Mouse (Mus musculus) adrenal gland, postnatal 14 days (tissue): ENCODE measurements at regions not wholly inside any gene's neighbourhood (a gene's known extent, or its start where the extent isn't known, plus 50 kb on each side); places are given as distances from the start of the nearest gene placed in this dataset.
A peak's percentile ranks its signal among the peaks of the same experiment; 100 is the strongest.

Experiments used
- DNase-seq: peaks from one replicate; pipeline ENCODE4 v3.0.0; 2021; ENCODE audit warnings: mixed read lengths

DNA sequence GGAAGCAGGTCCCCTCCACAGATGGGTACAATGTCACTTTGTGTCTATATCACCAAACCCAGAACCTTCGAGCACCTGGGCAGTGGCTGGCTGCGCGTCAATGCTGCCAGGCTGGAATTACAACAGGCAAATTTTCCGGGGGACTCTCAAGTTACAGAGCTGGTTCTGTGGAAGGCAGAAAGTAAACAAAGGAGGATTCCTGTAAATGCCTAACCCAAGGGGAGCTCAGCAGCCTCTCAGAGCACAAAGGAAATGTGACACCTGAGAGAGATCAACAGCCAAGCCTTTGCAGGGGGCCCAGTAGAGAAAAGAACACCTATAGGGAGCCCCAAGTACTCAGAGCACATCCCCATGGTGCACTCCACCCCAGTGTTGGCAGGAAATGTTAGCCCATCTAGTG is 70.7 kb downstream of the Setd4 start:
- DNase-seq = no peak

DNA sequence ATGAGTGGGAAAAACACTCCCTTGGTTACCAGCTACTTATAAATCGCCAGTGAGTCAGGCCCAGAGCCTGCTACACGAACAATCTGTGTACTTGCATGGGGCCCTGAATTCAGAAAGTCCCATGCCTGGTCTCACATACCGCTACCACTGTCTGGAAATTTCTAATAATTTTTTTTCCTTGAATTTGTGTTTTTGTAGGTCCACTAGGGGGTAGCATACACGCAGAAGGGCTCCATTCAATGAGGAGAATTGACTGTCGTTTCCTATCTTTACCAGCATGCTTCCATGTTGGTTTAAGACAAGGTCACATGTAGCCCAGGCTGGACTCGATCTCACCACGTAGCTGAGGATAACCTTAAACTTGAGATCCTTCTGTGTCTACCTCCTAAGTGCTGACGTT is 71.9 kb downstream of the Setd4 start:
- no peak for DNase-seq

DNA sequence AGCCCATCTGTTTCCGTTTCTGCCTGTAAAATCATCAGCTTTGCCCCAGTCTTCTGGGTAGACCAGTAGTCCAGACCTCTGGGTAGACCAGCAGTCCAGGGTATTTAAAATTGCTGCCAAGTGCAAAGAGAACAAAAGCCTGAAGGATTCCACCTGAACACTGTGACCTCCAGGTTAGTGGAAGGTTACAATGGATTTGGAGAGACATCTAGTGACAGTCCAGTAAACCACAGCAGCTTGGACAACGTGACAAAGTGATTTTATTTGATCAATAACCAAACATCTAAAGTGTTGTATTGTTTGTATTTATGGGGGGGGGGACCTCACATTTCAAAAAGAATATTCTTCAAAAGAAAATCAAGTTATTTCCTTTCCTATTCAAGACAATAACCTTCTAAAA is 81.4 kb downstream of the Setd4 start:
- DNase-seq = no peak

DNA sequence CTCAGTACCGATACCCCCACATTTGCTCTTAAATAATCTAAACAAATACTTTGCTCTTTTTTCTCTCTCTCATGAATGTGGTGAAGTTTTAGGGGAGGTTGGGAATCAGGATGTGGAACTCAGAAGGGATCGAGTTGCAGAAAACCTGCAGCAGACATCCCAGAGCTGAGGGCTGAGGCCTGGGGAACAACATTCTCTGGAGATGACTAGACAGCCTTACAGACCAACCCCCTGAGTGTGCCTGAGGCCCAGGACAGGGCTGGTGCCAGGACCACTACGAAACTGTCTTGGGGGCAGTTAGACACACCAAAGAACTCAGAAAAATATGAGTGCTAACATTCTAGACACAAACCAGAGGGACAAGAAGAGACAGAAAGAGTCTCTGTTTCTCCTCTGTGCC is 83.4 kb downstream of the Setd4 start:
- DNase-seq = no peak

DNA sequence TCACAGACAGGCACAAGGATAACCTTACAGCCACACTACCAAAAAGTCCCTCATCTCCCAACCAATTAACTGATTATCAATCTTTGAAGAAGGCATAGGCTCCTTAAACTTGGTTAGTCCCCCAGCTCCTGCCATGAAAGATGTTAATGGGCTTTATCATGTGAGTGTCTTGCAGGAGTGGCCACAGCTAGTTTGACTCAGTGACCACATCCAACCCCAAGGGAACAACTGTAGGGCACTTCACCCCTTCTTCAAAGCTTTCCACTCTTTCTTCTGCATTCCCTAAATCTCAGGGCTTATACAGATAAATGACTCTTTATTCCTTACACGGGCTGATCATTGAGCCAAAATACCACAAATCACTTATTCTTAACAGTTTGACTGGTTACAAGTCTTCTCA is 85.2 kb downstream of the Setd4 start:
- DNase-seq = no peak

DNA sequence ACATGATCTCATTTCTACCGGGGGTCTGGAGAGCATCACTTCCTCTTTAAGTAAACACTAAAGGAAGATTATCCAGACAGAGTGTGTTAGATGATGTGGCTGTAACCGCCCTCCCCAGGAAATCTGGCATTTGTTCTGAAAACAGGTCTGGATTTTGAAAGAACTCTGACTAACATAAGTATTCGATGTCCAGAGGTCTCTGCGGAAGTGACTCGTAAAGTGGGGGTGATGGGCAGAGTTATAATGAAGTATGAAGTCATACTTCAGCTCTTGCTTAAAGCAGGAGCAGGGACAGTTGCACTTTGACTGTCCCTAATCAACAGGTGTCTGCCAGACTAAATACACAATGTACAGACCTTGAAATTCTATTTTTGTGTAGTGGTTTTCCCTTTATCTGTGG is 87.1 kb downstream of the Setd4 start:
- no peak for DNase-seq

DNA sequence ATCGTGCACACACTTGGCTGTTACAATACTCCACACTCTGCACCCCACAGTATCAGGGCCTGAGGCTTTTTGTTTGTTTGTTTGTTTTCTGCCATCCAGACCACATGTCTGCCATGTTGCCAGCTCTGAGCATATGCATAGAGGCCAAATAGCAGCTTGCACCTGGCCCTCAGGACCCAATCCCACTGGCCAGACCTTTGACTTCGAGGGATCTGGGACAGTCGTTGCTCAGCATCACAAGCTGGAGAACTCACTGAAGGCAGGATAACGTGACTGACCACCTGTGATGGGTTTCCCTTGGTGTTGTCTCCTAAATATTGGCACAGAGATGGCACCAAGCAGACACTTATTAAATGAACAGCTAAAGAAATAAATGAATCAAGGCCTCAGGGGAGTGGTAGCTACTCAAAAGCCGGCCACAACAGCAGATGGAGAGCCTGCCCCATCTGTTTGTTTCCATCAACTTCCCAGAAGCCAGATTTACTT is 88.4 kb downstream of the Setd4 start:
- no peak for DNase-seq

DNA sequence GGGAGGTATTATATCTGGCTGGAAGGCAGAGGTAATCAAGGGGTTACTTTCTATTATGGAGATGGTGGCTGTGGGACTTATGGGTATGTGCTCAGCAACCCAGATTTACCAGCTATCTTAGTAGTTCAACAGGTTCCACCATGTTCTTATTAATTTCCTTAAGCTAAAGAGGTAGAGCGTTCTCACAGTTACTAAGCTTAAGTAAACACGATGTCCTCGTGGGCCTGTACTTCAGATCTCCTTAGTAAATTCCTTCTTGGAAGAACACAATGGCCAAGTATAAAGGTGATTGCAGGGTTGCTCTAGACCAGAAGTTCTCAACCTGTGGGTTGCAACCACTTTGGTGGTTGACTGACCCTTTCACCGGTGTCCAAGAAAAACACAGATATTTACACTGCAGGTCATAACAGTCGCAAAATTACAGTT is 90.2 kb downstream of the Setd4 start:
- DNase-seq = no peak

DNA sequence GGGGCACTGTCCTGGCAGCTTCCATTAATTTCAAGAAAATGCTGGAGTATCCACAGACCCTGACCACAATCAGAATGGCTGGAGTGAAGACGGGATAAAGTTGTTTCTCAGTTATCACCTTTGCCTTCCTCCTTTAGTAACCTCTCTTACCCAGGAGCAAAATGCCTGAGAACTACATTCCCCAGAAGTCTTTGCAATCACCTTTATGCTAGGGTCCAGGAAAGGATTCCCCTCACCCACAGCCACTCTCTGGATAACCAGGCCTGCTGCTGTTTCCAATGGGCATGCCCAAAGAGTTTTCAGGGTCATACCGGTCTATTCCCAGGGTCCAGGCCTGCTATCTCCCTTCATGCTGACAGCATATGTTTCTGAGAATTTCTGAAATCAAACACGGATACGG is 91.9 kb downstream of the Setd4 start:
- no peak for DNase-seq

DNA sequence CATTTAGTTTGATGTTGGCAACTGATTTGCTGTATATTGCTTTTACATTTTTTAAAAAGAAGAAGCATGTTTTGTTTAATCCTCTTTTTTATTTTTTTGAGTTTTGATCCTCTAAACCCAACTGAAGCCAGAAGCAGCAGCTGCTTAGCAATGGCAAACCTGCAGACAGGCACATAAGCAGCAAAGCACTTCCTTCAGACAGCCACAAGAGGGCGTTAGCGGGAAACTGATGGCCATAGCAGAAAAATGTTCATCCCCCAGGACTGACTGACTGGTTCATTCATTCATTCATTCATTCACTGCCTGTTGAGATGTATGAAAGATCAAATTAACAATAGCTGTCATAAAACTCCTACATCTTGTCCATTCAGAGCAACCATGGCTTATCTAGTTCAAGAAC is 92.3 kb downstream of the Setd4 start:
- no peak for DNase-seq

DNA sequence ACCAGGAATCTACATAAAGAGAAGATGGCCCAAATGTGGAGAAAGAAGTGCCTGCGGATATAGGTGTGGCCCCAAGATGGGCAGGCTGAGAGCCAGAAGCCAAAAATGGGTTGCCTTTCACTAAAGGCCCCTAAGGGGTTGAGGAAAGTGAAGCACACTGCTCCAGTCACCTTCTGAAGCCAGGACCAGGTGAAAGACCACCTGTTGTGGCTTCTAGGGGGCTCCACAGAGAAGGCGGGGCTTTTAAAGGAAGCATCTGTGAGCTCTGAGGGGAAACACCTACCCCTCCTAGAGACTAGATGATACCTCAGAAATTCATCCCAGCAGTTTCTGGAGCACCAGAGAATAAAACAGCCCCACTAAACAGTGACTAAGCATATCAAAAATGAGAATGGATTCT is 105.1 kb downstream of the Setd4 start:
- DNase-seq = no peak

DNA sequence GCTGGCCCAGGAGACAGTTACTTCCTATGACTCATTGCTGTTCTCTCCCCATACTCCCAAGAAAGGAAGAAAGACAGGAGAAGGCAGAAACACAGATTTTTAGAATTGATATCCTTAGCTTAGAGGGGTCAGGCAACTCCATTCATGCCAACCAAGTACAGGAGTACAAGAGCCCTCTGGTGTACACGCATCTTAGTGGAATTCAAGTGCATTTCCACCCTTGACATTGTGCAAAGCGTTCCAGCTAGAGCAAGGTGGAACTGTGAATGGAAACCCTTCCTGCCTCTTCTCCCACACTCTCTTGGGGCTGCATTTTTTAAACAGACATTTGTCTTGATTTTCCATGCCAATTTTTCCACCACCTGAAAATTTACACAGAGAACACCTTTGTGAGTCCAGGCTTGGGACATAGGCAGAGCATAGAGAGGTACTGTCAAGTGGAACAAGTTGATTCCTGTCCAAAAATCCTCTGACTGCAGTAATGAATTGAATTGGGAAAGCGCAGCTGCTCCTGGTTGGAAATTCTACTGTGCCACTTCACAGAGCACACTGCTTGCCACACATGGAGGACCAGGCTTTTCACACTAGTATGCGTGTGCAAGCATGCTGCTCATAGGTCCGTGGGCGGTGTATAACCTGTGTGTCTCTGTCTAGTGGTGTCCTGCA is 110.4 kb downstream of the Setd4 start:
- DNase-seq = no peak

DNA sequence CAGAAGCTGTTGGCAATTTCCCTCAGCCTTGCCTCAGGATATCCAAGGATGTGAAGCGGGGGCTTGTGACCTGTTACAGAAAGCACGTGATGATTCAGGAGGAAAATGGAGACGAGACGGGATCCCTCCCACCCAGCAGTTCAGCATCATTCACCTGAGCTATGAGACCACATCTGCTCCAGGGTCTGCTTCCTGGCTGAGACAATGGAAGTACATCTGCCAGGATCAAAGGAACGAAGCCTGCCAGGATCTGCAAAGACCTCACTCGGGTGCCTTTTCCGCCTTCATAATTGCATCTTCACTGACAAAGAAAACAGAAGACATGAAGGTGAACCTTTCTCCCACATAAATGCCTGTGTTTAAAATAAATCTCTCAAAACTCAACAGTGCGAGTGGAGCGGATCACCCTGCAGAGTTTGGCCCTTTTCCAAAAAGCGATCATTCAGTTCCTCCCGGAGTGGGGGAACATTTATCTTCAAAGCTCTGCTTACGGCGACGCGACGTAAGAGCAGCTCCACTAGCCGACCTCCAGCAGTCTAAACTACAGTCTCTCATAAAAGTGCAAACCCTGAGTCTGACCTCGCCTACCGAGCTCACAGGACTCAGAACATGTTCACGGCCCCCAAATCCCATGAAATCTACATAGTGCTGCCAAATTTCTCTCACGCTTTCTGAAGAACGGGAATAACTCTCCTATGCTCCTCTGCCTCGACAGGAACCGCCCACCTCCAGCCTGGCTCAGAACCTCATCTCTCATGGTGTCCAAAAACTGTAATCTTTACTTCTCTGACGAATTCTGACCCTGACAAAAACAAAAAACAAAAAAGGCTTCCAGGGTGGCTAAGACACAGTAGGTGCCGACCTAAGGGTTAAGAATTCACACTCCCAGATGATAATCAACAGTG is 117.0 kb downstream of the Setd4 start:
- peak; percentile 9 for DNase-seq

DNA sequence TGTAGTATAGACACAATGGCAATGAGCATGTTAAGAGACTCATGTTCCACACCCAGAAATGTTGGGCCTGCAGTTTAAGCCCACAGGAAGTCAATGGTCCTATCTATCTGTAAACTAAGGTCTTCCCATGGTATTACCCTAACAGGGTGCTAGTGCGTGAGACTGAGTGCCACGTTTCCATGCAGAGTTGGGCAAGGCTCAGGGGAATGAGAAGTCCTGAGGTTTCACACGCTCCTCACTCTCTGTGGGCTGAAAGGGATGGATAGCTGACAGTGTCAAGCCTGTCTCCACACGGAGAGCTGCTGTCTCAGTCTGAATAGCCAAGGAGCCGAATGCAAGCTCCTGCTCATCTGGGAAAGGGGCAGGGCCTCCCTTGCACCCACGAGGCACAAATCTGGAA is 133.9 kb downstream of the Setd4 start:
- DNase-seq = no peak

DNA sequence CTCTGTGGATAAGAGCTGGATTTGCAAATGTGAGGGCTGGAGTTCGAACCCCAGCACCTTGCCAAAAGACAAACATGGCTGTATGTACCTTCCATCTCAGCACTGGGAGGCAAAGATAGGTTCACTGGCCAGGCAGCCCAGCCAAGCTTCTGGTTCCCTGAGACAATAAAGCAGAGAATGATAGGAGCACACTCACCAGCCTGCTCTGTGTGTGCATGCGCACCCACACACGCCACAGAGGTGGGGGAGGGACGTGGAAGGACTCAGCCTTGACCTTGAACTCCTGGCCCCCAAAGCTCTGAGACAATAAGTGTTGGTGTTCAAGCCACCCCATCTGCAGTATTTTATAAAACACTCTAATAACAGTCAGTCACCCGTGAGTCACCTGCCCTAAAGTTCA is 138.1 kb downstream of the Setd4 start:
- no peak for DNase-seq

DNA sequence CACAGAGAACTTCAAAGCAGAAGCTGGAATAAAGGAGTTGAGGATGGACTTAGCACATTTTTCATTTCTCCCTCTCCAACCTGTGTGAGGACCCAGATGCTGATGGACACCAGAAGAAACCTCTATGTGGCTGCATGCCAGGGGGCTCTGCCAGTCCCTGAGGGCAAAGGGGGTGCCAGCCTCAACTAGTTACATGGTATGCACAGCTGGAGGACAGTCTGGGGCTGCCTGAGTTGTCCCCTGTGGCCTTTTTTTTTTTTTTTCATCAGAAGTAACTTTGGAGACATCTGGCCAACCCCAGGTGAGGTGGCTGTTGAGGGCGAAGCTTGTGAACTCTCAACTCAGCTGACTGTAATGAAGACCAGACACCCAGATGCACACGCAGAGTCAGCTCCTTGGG is 139.0 kb downstream of the Setd4 start:
- no peak for DNase-seq

DNA sequence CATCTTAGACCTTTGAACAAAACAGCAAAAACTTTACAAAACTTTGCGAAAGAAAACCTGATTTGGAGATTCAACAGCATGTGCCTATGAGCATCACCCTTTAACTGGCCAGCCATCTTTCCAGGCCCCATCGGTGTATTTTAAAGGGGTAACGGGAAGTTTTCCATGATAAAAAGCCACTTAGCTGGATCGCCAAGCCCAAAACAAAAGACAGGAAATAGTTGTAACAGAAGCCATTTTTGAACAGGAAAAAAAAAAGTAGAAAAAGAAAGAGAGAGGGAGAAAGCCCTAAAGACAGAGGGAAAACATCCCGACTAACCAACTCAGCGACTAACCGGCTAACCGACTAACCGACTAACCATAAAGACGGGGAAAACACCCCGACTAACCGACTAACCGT is 140.5 kb downstream of the Setd4 start:
- no peak for DNase-seq

DNA sequence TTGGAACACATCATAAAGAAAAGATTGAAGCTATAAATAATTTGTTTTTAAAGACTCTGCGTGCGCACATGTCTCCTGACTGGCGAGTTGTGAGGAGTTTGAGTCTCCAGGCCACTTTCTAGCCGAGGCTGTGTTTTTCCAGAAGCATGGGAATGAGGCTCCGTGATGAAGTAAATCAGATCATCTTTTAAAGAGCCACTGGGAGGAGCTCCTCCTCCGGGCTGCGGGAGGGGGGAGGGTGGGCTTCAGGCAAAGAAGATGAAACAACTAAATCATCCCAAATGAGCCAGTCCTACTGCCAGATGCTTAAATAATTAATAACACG is 141.6 kb downstream of the Setd4 start:
- no peak for DNase-seq

DNA sequence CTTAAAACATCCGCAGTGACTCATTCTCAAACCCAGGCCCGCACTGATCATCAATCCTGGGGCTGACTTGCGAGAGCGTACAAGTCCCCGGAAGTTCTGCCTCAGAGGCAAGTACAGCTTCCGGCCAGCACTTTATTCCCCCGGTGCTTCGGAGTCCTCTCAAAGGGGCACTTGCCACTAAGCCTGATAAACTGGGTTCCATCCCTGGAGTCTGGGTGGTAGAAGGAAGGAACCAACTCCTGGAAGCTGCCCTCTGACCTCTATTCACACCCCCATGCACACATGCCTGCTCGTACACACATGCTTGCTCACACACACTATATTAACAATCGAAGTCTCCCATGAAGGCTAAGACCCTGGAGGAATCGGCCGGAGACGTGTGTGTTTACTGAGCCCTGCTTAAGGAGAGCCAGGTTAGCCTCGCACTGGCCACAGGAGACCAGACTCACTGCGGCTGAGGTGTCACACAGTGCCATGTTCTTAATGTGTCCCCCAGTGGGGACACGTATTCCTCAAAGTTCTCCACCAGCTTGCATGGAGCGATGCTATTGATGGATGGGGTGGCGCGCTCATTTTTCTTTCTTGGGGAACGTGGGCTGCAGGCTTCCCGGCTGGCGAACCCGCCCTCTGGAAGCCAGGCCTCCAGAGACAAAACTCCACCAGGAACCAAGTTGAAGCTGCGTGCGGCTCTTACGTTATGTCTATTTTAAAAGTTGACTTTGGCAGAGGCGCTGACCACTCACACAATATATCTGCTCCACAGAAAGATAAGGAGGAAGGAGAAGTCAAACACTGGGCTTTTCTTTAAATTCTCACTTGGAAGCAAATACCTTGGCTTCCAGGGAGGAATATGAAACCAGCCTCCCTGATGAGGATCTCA is 142.2 kb downstream of the Setd4 start:
- no peak for DNase-seq

DNA sequence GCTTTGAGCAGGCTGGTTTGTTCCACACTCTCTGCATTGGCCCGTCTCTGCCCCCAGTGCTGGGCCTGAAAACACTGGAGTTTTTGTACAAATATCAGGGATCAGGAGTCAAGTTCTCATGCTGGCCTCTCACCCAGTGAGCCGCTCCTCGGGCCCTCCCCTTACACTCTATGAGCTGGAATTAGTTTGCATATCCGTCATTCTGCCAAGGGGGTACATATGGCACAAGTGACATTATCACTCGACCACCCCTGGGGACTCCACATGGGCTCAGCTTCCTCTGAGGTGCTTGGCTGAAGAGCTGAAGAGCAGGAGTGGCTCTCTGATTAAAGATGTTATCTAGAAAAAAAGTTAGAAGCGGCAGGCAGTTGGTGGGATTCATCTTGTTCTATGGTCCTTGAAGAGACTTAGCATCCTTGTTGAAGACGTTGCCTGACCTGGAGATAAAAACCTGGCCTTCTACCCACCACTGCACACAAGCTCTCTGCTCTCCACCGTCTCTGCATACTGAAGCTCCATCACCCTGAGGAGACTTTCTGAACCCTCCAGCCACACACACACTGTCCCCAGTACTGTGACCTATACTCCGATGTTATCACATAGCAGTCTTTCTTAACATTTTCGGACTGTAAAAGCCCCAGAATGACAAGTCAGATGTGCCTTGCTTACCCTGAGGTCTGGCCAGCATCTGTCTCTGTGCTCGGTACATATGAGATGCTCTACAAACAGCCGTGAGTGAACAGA is 144.2 kb downstream of the Setd4 start:
- DNase-seq = no peak

DNA sequence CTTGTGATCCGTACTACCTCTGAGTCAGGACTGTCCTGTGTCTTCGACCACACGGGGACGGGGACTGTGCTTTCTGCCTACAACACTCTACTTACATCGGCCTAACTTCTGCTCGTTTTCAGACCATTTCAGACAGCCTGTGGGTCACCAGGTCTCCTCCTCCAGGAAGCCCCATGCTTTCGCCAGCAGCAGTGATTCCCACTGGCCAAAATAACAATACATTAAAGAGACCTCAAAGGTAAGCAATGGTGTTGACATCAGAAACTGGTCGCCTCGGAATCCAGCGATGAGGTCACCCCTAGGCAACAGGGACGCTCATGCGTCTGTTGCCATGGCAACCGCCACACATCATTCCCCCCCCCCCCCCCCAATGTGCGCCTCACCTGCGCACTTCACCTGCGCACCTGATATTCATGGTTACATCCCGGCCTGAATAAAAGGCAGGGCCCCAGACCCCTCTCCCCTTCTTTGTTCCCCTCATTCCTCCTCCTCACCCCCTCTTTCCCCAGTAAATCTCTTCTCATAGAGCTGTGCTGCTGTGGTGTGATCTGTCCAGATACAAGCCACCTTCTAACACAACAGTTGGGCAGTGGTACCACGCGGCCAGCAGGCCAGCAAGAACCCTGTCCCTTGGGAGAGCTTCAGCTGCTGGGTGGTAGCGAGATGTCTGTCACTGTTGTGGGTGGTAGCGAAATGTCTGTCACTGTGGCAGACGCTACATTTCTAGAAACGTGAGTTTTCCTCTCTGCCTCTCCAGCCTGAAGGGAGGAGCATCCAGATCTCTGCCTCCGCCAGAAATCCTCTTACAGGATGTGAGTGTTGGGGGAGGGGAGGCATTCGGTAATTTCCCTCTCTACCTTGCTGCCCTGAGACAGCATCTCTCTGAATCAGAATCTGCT is 145.0 kb downstream of the Setd4 start:
- no peak for DNase-seq
